Mouse (Mus musculus) heart, embryonic 13.5 days (tissue): ENCODE data around the gene AU018091. TPM values are rescaled to one million over a fixed set of nuclear protein-coding genes. Genes with fewer than 3 reads are reported as not detected.
"Not testable (repeated sequence)": the region's sequence is repeated elsewhere in the genome, so short reads cannot be mapped to it uniquely, and the experiment has no call there.

Experiments
- ATAC-seq: fragments of 200-750 bp; cut with Nextera tagmentation; 2 replicates; pipeline ENCODE4 v1.8.0; 2017; ENCODE audit warnings: moderate TSS enrichment; ENCODE audit not compliant: insufficient number of reproducible peaks, low FRiP score, low TSS enrichment; ENCODE audit errors: extremely low read depth
- H3K27ac ChIP-seq: fragments of 300-500 bp; sonication (generic); replicated peaks from 2 replicates; pipeline ENCODE4 v1.5.1; 2015; ENCODE audit warnings: moderate library complexity, mild to moderate bottlenecking, inconsistent platforms
- H3K27me3 ChIP-seq: fragments of 300-500 bp; sonication (generic); replicated peaks from 2 replicates; pipeline ENCODE4 v1.6.1; 2015; ENCODE audit warnings: mild to moderate bottlenecking, inconsistent platforms
- H3K36me3 ChIP-seq: fragments of 300-500 bp; sonication (generic); 2 replicates; pipeline ENCODE4 v1.6.1; 2015; ENCODE audit warnings: mild to moderate bottlenecking, inconsistent platforms
- H3K4me1 ChIP-seq: fragments of 300-500 bp; sonication (generic); 2 replicates; pipeline ENCODE4 v1.6.1; 2015; ENCODE audit warnings: inconsistent platforms
- H3K4me2 ChIP-seq: fragments of 300-500 bp; sonication (generic); 2 replicates; pipeline ENCODE4 v1.6.1; 2015; ENCODE audit warnings: inconsistent platforms, mild to moderate bottlenecking, moderate library complexity
- H3K4me3 ChIP-seq: fragments of 300-500 bp; sonication (generic); 2 replicates; pipeline ENCODE4 v1.5.1; 2015; ENCODE audit warnings: moderate library complexity, mild to moderate bottlenecking, inconsistent platforms
- H3K9ac ChIP-seq: fragments of 300-500 bp; sonication (generic); 2 replicates; pipeline ENCODE4 v1.6.1; 2015; ENCODE audit warnings: inconsistent platforms, mild to moderate bottlenecking, moderate library complexity
- H3K9me3 ChIP-seq: fragments of 300-500 bp; sonication (generic); 2 replicates; pipeline ENCODE4 v1.6.1; 2016; ENCODE audit warnings: inconsistent platforms
- WGBS: fragments of 180-500 bp; shearing (Covaris S2); methylation state at CpG from one replicate; pipeline ENCODE4 v1.1.7; 2015; ENCODE audit warnings: mixed read lengths; 5-methylcytosine and 5-hydroxymethylcytosine counted together
- polyA plus RNA-seq: library from polyadenylated mRNA; unstranded; fragments of >200 nt; fragmentation: Nextera tagmentation; extraction: Ambion mirVana; gene quantifications from 2 replicates; pipeline ENCODE4 v1.2.1, GENCODE M21; 2015

AU018091 gene
- polyA plus RNA-seq, 1 experiment from 2014 or later: not detected

- Histone ChIP-seq H3K36me3 (no peaks in the 10 kb centered on the region), H3K9me3 (no peaks in the 10 kb centered on the region), H3K27ac (no peak overlapping the region), H3K9ac (no peak overlapping the region), H3K4me2 (no peak overlapping the region), H3K4me1 (no peaks in the 10 kb centered on the region), H3K4me3 (no peak overlapping the region), H3K27me3 (no peaks in the 10 kb centered on the region)
- ATAC-seq: no peak
Observed at GRCm38 (mm10) chr7:3164991-3165390, 4.0 kb downstream of the AU018091 start.

- Histone ChIP-seq H3K9ac (no peak overlapping the region), H3K27me3 (no peaks in the 10 kb centered on the region), H3K9me3 (no peaks in the 10 kb centered on the region), H3K4me3 (no peak overlapping the region), H3K4me1 (no peaks in the 10 kb centered on the region), H3K36me3 (no peaks in the 10 kb centered on the region), H3K4me2 (no peak overlapping the region), H3K27ac (no peak overlapping the region)
- no peak for ATAC-seq
- WGBS: 69% methylated on average over 6 of the region's 6 CpGs
Observed at GRCm38 (mm10) chr7:3164381-3164780, 4.6 kb downstream of the AU018091 start.

- Histone ChIP-seq H3K27ac (no peak overlapping the region), H3K4me1 (no peaks in the 10 kb centered on the region), H3K9me3 (peaks cover 3% of the 10 kb centered on the region), H3K9ac (no peak overlapping the region), H3K36me3 (no peaks in the 10 kb centered on the region), H3K4me2 (no peak overlapping the region), H3K27me3 (no peaks in the 10 kb centered on the region), H3K4me3 (no peak overlapping the region)
- 63% methylated on average over 1 of the region's 1 CpGs for WGBS
- ATAC-seq: no peak
Observed at GRCm38 (mm10) chr7:3150376-3150775, 18.6 kb downstream of the AU018091 start.

GRCm38 (mm10) chr7:3146072-3146471, 22.9 kb downstream of the AU018091 start:
- Histone ChIP-seq H3K9me3 (no peaks in the 10 kb centered on the region; the same call in none of the 2 replicates), H3K27me3 (no peaks in the 10 kb centered on the region), H3K27ac (no peak overlapping the region), H3K4me1 (no peaks in the 10 kb centered on the region), H3K4me3 (no peak overlapping the region), H3K4me2 (no peak overlapping the region), H3K36me3 (no peaks in the 10 kb centered on the region), H3K9ac (no peak overlapping the region)
- no peak for ATAC-seq

- H3K9ac ChIP-seq: no peak overlapping the region
- no peak overlapping the region for H3K4me2 ChIP-seq
- H3K4me1 ChIP-seq: no peaks in the 10 kb centered on the region
- 10% methylated on average over 1 of the region's 1 CpGs for WGBS
- H3K27ac ChIP-seq: no peak overlapping the region
- no peak overlapping the region for H3K4me3 ChIP-seq
- H3K9me3 ChIP-seq: no peaks in the 10 kb centered on the region
- no peaks in the 10 kb centered on the region for H3K36me3 ChIP-seq
- ATAC-seq: no peak
- H3K27me3 ChIP-seq: no peaks in the 10 kb centered on the region
Observed at GRCm38 (mm10) chr7:3143329-3143728, 25.7 kb downstream of the AU018091 start.

GRCm38 (mm10) chr7:3135606-3136005, 33.4 kb downstream of the AU018091 start:
- no peak for ATAC-seq
- H3K4me2 ChIP-seq: no peak overlapping the region
- 63% methylated on average over 4 of the region's 4 CpGs for WGBS
- no peaks in the 10 kb centered on the region for H3K36me3 ChIP-seq
- H3K27ac ChIP-seq: no peak overlapping the region
- no peak overlapping the region for H3K4me3 ChIP-seq
- no peaks in the 10 kb centered on the region for H3K27me3 ChIP-seq
- no peaks in the 10 kb centered on the region for H3K4me1 ChIP-seq
- H3K9ac ChIP-seq: no peak overlapping the region
- H3K9me3 ChIP-seq: no peaks in the 10 kb centered on the region

DNA sequence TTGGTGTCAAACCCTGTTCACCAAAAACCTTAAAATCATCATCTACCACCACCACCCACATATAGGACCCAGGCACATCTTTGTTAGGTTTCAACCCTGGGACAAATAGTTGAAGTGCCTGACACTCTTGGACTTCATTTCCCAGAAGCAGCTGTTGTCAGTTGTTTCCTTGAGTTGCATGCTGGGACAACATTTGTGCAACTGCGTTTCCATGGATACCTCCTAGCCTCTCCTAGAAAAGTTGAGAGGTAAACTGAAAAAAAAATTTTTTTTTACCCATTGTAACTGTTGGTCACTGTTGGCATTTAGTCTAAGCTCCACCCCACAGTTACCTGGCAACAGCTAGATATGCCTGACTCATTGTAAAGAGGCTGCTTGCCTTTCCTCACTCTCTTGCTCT, 34.3 kb downstream of the AU018091 start:
- Histone ChIP-seq H3K27ac (no peak overlapping the region), H3K4me1 (no peaks in the 10 kb centered on the region), H3K36me3 (no peaks in the 10 kb centered on the region), H3K4me3 (no peak overlapping the region), H3K27me3 (no peaks in the 10 kb centered on the region), H3K9me3 (no peaks in the 10 kb centered on the region), H3K9ac (no peak overlapping the region), H3K4me2 (no peak overlapping the region)
- 47% methylated on average over 1 of the region's 1 CpGs for WGBS
- no peak for ATAC-seq

GRCm38 (mm10) chr7:3130342-3130741, 38.7 kb downstream of the AU018091 start:
- Histone ChIP-seq H3K27ac (no peak overlapping the region), H3K9me3 (no peaks in the 10 kb centered on the region), H3K4me1 (no peaks in the 10 kb centered on the region), H3K36me3 (no peaks in the 10 kb centered on the region), H3K9ac (no peak overlapping the region), H3K27me3 (no peaks in the 10 kb centered on the region), H3K4me3 (no peak overlapping the region), H3K4me2 (no peak overlapping the region)
- 48% methylated on average over 1 of the region's 1 CpGs for WGBS
- no peak for ATAC-seq

DNA sequence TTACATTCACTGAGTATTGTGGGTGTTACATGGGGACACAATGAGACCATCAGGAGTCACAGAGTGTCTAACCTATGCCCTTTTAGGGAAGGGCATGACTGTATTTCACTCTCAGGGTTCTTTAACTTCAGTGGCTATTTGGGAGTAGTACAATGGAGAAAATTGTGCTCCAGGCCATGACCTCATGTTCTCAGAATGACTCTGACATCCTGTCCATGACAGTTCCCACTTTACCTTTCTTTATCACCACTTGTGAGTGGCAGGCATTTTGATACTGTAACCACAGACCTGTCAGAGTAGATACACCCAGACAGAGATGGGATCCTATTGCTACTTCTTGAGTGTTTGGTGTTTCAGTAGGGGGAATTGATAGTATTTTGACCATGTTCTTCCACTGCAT, 40.4 kb downstream of the AU018091 start:
- not testable (repeated sequence) for ATAC-seq, H3K4me2 ChIP-seq, H3K9ac ChIP-seq, H3K4me3 ChIP-seq, H3K27ac ChIP-seq, H3K27me3 ChIP-seq, H3K9me3 ChIP-seq, H3K36me3 ChIP-seq, H3K4me1 ChIP-seq

- H3K36me3 ChIP-seq, H3K9me3 ChIP-seq, ATAC-seq, H3K27ac ChIP-seq, H3K4me2 ChIP-seq, H3K9ac ChIP-seq, H3K4me1 ChIP-seq, H3K4me3 ChIP-seq, H3K27me3 ChIP-seq: not testable (repeated sequence)
- no CpG with 5 or more reads among the region's 6 CpGs for WGBS
Observed at GRCm38 (mm10) chr7:3111193-3111592, 57.8 kb downstream of the AU018091 start.

GRCm38 (mm10) chr7:3106516-3107077, 62.4 kb downstream of the AU018091 start:
- not testable (repeated sequence) for H3K9ac ChIP-seq, H3K4me3 ChIP-seq, H3K9me3 ChIP-seq, H3K27me3 ChIP-seq, H3K27ac ChIP-seq, H3K36me3 ChIP-seq, H3K4me1 ChIP-seq, ATAC-seq, H3K4me2 ChIP-seq
- WGBS: 59% methylated on average over 13 of the region's 13 CpGs
